Mouse (Mus musculus): ENCODE data around the gene Slc5a5.

DNA sequence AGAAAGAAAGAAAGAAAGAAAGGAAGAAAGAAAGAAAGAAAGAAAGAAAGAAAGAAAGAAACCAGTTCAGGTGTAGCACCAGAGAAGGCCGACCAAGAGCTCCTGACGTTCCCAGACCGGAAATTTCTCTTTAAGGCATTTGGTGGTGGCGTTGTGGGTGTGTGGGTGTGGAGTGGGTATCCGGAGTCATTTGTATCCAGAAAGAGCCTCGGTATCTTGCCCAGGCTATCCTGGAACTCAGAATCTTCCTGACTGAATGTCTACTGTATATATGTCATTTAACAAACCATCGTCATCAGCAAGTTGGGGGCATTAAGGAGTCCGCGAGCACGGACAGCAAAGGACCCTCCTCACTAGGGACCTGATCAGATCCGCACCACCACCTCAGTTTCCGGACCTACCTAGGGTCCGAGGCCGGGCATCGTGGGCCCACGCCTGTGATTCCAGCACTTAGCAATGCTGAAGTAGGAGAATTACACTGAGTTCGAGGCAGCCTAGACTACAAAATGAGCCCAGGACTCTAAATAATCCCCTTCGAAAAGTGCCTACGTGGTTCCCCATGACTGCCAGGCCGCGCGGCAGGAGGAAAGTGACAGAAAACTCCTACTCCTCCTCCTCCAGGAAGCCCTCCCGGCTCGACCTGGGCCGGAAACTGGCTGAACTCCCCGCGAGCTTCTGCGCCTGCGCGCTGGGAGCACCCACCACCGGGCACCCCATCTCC is 19.8 kb downstream of the Slc5a5 start:
- TF ChIP-seq CTCF (IDR thresholded peaks at IDR 0.05; ENCODE audit: low read depth) (no peak), EP300 (IDR thresholded peaks at IDR 0.05; ENCODE audit: low read depth) (no peak)
